Mouse (Mus musculus) adrenal gland (tissue): ENCODE measurements around the gene Zc3h12c.

Experiments used
- intact Hi-C: fragments of 180-260 bp; cut with DNase I; formaldehyde crosslinking; loops from one replicate; pipeline ENCODE4 v1.15.1; 2025

The Zc3h12c gene

GRCm38 (mm10) chr9:52167506-52167862, 888 bp downstream of the Zc3h12c start:
- intact Hi-C loops = loop anchor here (10.0 kb wide), 1 partner anchor 53 kb away; no protein-coding TSS in a partner anchor

- intact Hi-C loops = loop anchor here (10.0 kb wide), 1 partner anchor 52 kb away; no protein-coding TSS in a partner anchor
Measured at GRCm38 (mm10) chr9:52167084-52167483, 1.3 kb downstream of the Zc3h12c start.

GRCm38 (mm10) chr9:52165706-52166090, 2.7 kb downstream of the Zc3h12c start:
- intact Hi-C loops = loop anchor here (10.0 kb wide), 1 partner anchor 51 kb away; no protein-coding TSS in a partner anchor

- intact Hi-C loops = loop anchor here (10.0 kb wide), 1 partner anchor 50 kb away; no protein-coding TSS in a partner anchor
Measured at GRCm38 (mm10) chr9:52165076-52165705, 3.2 kb downstream of the Zc3h12c start.

GRCm38 (mm10) chr9:52160512-52160911, 7.9 kb downstream of the Zc3h12c start:
- intact Hi-C loops = loop anchor here (10.0 kb wide), 1 partner anchor 46 kb away; no protein-coding TSS in a partner anchor

- intact Hi-C loops = no loop called here
Measured at GRCm38 (mm10) chr9:52158561-52158960, 9.8 kb downstream of the Zc3h12c start.

- intact Hi-C loops = no loop called here
Measured at GRCm38 (mm10) chr9:52155417-52155816, 13.0 kb downstream of the Zc3h12c start.

- intact Hi-C loops = no loop called here
Measured at GRCm38 (mm10) chr9:52154253-52154652, 14.1 kb downstream of the Zc3h12c start.

GRCm38 (mm10) chr9:52152076-52152826, 16.1 kb downstream of the Zc3h12c start:
- intact Hi-C loops = no loop called here

- intact Hi-C loops = no loop called here
Measured at GRCm38 (mm10) chr9:52149768-52150167, 18.6 kb downstream of the Zc3h12c start.

GRCm38 (mm10) chr9:52149286-52149685, 19.1 kb downstream of the Zc3h12c start:
- intact Hi-C loops = no loop called here

- intact Hi-C loops = no loop called here
Measured at GRCm38 (mm10) chr9:52148831-52149230, 19.5 kb downstream of the Zc3h12c start.

GRCm38 (mm10) chr9:52148311-52148710, 20.1 kb downstream of the Zc3h12c start:
- intact Hi-C loops = no loop called here

GRCm38 (mm10) chr9:52146241-52146640, 22.1 kb downstream of the Zc3h12c start:
- intact Hi-C loops = no loop called here

GRCm38 (mm10) chr9:52132771-52133170, 35.6 kb downstream of the Zc3h12c start:
- intact Hi-C loops = loop anchor here (5.0 kb wide), 1 partner anchor 155 kb away; no protein-coding TSS in a partner anchor

- intact Hi-C loops = loop anchor here (5.0 kb wide), 1 partner anchor 157 kb away; no protein-coding TSS in a partner anchor
Measured at GRCm38 (mm10) chr9:52130348-52130747, 38.0 kb downstream of the Zc3h12c start.

GRCm38 (mm10) chr9:52125225-52125624, 43.1 kb downstream of the Zc3h12c start:
- intact Hi-C loops = no loop called here

- intact Hi-C loops = loop anchor here (10.0 kb wide), 1 partner anchor 46 kb away; the partner anchor contains the start of gene Zc3h12c
Measured at GRCm38 (mm10) chr9:52119212-52119611, 49.2 kb downstream of the Zc3h12c start.

GRCm38 (mm10) chr9:52113091-52113490, 55.3 kb downstream of the Zc3h12c start:
- intact Hi-C loops = loop anchor here (10.0 kb wide), 1 partner anchor 52 kb away; the partner anchor contains the start of gene Zc3h12c

- intact Hi-C loops = loop anchor here (10.0 kb wide), 1 partner anchor 54 kb away; the partner anchor contains the start of gene Zc3h12c
Measured at GRCm38 (mm10) chr9:52110738-52111137, 57.6 kb downstream of the Zc3h12c start.

- intact Hi-C loops = no loop called here
Measured at GRCm38 (mm10) chr9:52107161-52107560, 61.2 kb downstream of the Zc3h12c start.

- intact Hi-C loops = no loop called here
Measured at GRCm38 (mm10) chr9:52105423-52105822, 62.9 kb downstream of the Zc3h12c start.
